Mouse (Mus musculus): ENCODE results near the gene Eomes.

Gene Eomes

GRCm38 (mm10) chr9:118520011-118520410, 42.0 kb downstream of the Eomes start:
- no peak for DNase-seq (ENCODE audit: low read depth)

GRCm38 (mm10) chr9:118520858-118521257, 42.8 kb downstream of the Eomes start:
- DNase-seq (ENCODE audit: low read depth) = no peak

GRCm38 (mm10) chr9:118521659-118522058, 43.6 kb downstream of the Eomes start:
- no peak for DNase-seq (ENCODE audit: low read depth)

- DNase-seq (ENCODE audit: low read depth) = no peak
Measured at GRCm38 (mm10) chr9:118523738-118524137, 45.7 kb downstream of the Eomes start.

GRCm38 (mm10) chr9:118527056-118527455, 49.0 kb downstream of the Eomes start:
- no peak for DNase-seq (ENCODE audit: low read depth)

- no peak for DNase-seq (ENCODE audit: low read depth)
Measured at GRCm38 (mm10) chr9:118529783-118530182, 51.8 kb downstream of the Eomes start.

- DNase-seq (ENCODE audit: low read depth) = no peak
Measured at GRCm38 (mm10) chr9:118530679-118531078, 52.7 kb downstream of the Eomes start.

GRCm38 (mm10) chr9:118532516-118533205, 54.6 kb downstream of the Eomes start:
- no peak for DNase-seq (ENCODE audit: low read depth)

All from fibroblast of lung, adult 2 months (primary cell).